ENCODE assay signal across 11 mouse cellular contexts in the genomic region with DNA sequence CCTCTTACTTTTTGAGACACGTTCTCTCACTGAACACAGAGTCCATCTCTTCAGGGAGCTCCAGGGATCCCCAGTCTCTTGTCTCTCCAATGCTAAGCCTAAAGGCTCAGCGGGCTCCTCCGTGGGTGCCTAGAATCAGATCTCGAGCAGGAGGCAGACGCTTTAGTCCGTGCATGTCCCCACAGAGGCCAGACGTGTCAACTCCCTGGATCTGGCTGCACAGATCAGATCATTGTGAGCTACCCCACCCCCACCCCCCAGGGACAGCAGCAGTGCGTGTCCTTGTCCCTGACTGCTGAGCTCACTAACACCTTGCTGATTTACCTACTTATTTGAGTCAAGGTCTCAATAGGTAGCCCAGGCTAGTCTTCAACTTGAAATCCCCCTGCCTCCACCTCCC. TPM values are rescaled to one million over a fixed set of nuclear protein-coding genes. Genes with fewer than 3 reads are reported as not detected.
A peak's percentile ranks its signal among the peaks of the same experiment; 100 is the strongest.
DNase-seq lines count a peak whose midpoint lies in the region; ATAC-seq and TF ChIP-seq lines count a peak whose summit lies in the region.
"Had no signal": no experiment of that assay in that cellular context is flagged by ENCODE, and none has a peak within 500 bp of the region (broad histone marks: within the 10 kb centered on the region; RNA-seq: fewer than 3 reads in every experiment).

No protein-coding gene starts in this region.

- ATAC-seq in hindbrain, embryonic 13.5 days (ENCODE audit: low FRiP score) = no peak
- ATAC-seq in hindbrain, postnatal 0 days = no peak
- ATAC-seq in embryonic facial prominence, embryonic 11.5 days (replicated peaks; ENCODE audit: insufficient number of reproducible peaks, low FRiP score, low TSS enrichment, low read depth) = no peak
- ATAC-seq in liver, embryonic 14.5 days (ENCODE audit: insufficient read depth) = peak; percentile 74

- H3K9ac ChIP-seq in hindbrain, embryonic 13.5 days = no peak overlapping the region
- no peak overlapping the region for H3K9ac ChIP-seq in hindbrain, postnatal 0 days (replicated peaks; ENCODE audit: low read length)
- no peak overlapping the region for H3K9ac ChIP-seq in MEL (ENCODE audit: control insufficient read depth, low read depth, low read length, poor library complexity, severe bottlenecking)
- no peak overlapping the region for H3K9ac ChIP-seq in embryonic facial prominence, embryonic 11.5 days (replicated peaks; ENCODE audit: low read length)
- peak overlapping the region; percentile 74 for H3K9ac ChIP-seq in liver, embryonic 14.5 days (replicated peaks)

- no peak for TF ChIP-seq POLR2A in MEL (IDR thresholded peaks at IDR 0.05; ENCODE audit: control insufficient read depth in 1 of 2, insufficient read depth in 1 of 2, low read depth in 1 of 2, low read length in 2 of 2, poor library complexity in 1 of 2)

- no peaks in the 10 kb centered on the region for H3K36me3 ChIP-seq in hindbrain, embryonic 13.5 days
- no peaks in the 10 kb centered on the region for H3K36me3 ChIP-seq in hindbrain, postnatal 0 days (ENCODE audit: insufficient read depth, low read length)
- peaks cover 0 to 17% of the 10 kb centered on the region in 2 experiments; a peak in 2 of 4 replicates for H3K36me3 ChIP-seq in MEL (ENCODE audit: control insufficient read depth in 1 of 2, insufficient read depth in 2 of 2, low read length in 2 of 2)
- no peaks in the 10 kb centered on the region for H3K36me3 ChIP-seq in embryonic facial prominence, embryonic 11.5 days (replicated peaks; ENCODE audit: control insufficient read depth, insufficient read depth, low read depth, low read length)
- H3K36me3 ChIP-seq in liver, embryonic 14.5 days (replicated peaks; ENCODE audit: control insufficient read depth, insufficient read depth, low read depth) = no peaks in the 10 kb centered on the region

- no peak for DNase-seq in hindbrain, postnatal 0 days (ENCODE audit: low spot score)
- no peak for DNase-seq in MEL (ENCODE audit: low read depth, low spot score)
- no peak for DNase-seq in embryonic facial prominence, embryonic 11.5 days (ENCODE audit: low spot score)
- DNase-seq in liver, embryonic 14.5 days (ENCODE audit: low read depth in 3 of 3, low spot score in 3 of 3) = peak in 1 of 3 experiments; percentile 58
- DNase-seq in left cerebral cortex, postnatal 25 days (ENCODE audit: low spot score in 2 of 2) = no peak
- DNase-seq in urinary bladder, postnatal 14 days (ENCODE audit: low spot score) = no peak
- DNase-seq in kidney, adult 11 months = no peak
- DNase-seq: adrenal gland, postnatal 25 days; cerebellum, postnatal 25 days; kidney, adult 8-10 months had no signal

- intact Hi-C loops in left cerebral cortex, postnatal 25 days (cut with DNase I) = no loop called here

- no peaks in the 10 kb centered on the region for H3K9me3 ChIP-seq in hindbrain, embryonic 13.5 days
- no peaks in the 10 kb centered on the region for H3K9me3 ChIP-seq in hindbrain, postnatal 0 days (ENCODE audit: low read length)
- H3K9me3 ChIP-seq in MEL (replicated peaks; ENCODE audit: insufficient read depth, low read length) = no peaks in the 10 kb centered on the region
- no peaks in the 10 kb centered on the region for H3K9me3 ChIP-seq in embryonic facial prominence, embryonic 11.5 days (replicated peaks; ENCODE audit: control insufficient read depth, low read length)
- H3K9me3 ChIP-seq in liver, embryonic 14.5 days (ENCODE audit: control insufficient read depth, low read length) = no peaks in the 10 kb centered on the region

- peaks cover 18% of the 10 kb centered on the region for H3K4me1 ChIP-seq in hindbrain, embryonic 13.5 days (replicated peaks)
- H3K4me1 ChIP-seq in hindbrain, postnatal 0 days (ENCODE audit: insufficient read depth, low read length) = 0 out of 2 replicates have a peak, but pooled peaks cover 4% of the 10 kb centered on the region
- H3K4me1 ChIP-seq in MEL (ENCODE audit: control insufficient read depth in 1 of 2, insufficient read depth in 2 of 2, low read length in 2 of 2) = peaks cover 5 to 21% of the 10 kb centered on the region in 2 experiments
- H3K4me1 ChIP-seq in embryonic facial prominence, embryonic 11.5 days (ENCODE audit: control insufficient read depth, insufficient read depth, low read length) = peaks cover 11% of the 10 kb centered on the region
- H3K4me1 ChIP-seq in liver, embryonic 14.5 days (replicated peaks; ENCODE audit: control insufficient read depth in 2 of 2, insufficient read depth in 2 of 2, low read length in 1 of 2) = peaks cover 29 to 50% of the 10 kb centered on the region in 2 experiments

- H3K27ac ChIP-seq in hindbrain, embryonic 13.5 days = no peak overlapping the region
- no peak overlapping the region for H3K27ac ChIP-seq in hindbrain, postnatal 0 days
- H3K27ac ChIP-seq in MEL (ENCODE audit: control insufficient read depth, low read depth, low read length) = peak overlapping the region; percentile 85; the same call in 1 of the 2 replicates
- no peak overlapping the region for H3K27ac ChIP-seq in embryonic facial prominence, embryonic 11.5 days (replicated peaks; ENCODE audit: low read depth, low read length)
- H3K27ac ChIP-seq in liver, embryonic 14.5 days = peak overlapping the region; percentile 87

- H3K27me3 ChIP-seq in hindbrain, embryonic 13.5 days = no peaks in the 10 kb centered on the region
- H3K27me3 ChIP-seq in hindbrain, postnatal 0 days (ENCODE audit: insufficient read depth, low read length) = no peaks in the 10 kb centered on the region
- no peaks in the 10 kb centered on the region for H3K27me3 ChIP-seq in MEL (ENCODE audit: control insufficient read depth in 1 of 2, insufficient read depth in 2 of 2, low read length in 2 of 2)
- no peaks in the 10 kb centered on the region for H3K27me3 ChIP-seq in embryonic facial prominence, embryonic 11.5 days (ENCODE audit: control insufficient read depth, insufficient read depth, low read length)
- H3K27me3 ChIP-seq in liver, embryonic 14.5 days (ENCODE audit: control insufficient read depth, insufficient read depth, low read length) = no peaks in the 10 kb centered on the region

- TF ChIP-seq RAD21 in MEL (IDR thresholded peaks at IDR 0.05; ENCODE audit: low read depth, low read length) = no peak

- no peak for TF ChIP-seq EP300 in MEL (IDR thresholded peaks at IDR 0.05; ENCODE audit: low read depth in 1 of 2, low read length in 2 of 2)
- TF ChIP-seq EP300 in liver, embryonic 14.5 days (IDR thresholded peaks at IDR 0.05; ENCODE audit: low read depth) = no peak

- H3K79me2 ChIP-seq in MEL (ENCODE audit: control insufficient read depth, insufficient read depth, low read length, poor library complexity) = no peaks in the 10 kb centered on the region

- TF ChIP-seq CTCF in hindbrain, postnatal 0 days (IDR thresholded peaks at IDR 0.05; ENCODE audit: low read depth) = no peak
- no peak for TF ChIP-seq CTCF in MEL (IDR thresholded peaks at IDR 0.05 in 2 of 3, conservative IDR thresholded peaks at IDR 0.05 in 1 of 3; ENCODE audit: control insufficient read depth in 1 of 3, insufficient read depth in 1 of 3, low read depth in 2 of 3, low read length in 3 of 3, poor library complexity in 1 of 3, severe bottlenecking in 1 of 3)
- no peak for TF ChIP-seq CTCF in liver, embryonic 14.5 days (IDR thresholded peaks at IDR 0.05; ENCODE audit: low read depth)

- WGBS in hindbrain, embryonic 13.5 days = 38% methylated on average over 8 of the region's 8 CpGs
- whole genome bisulfite sequencing in hindbrain, postnatal 0 days = 36% methylated on average over 8 of the region's 8 CpGs
- 32% methylated on average over 8 of the region's 8 CpGs for WGBS in embryonic facial prominence, embryonic 11.5 days
- WGBS in liver, embryonic 14.5 days (ENCODE audit: insufficient replicate concordance) = 8% methylated on average over 8 of the region's 8 CpGs

- H3K4me3 ChIP-seq in hindbrain, embryonic 13.5 days = no peak overlapping the region
- H3K4me3 ChIP-seq in hindbrain, postnatal 0 days (ENCODE audit: low read length) = no peak overlapping the region
- H3K4me3 ChIP-seq in MEL (ENCODE audit: control insufficient read depth in 1 of 2, insufficient read depth in 1 of 2, low read depth in 2 of 2, low read length in 2 of 2) = no peak overlapping the region
- H3K4me3 ChIP-seq in embryonic facial prominence, embryonic 11.5 days (ENCODE audit: low read depth, low read length) = no peak overlapping the region
- peak overlapping the region; percentile 50 to 59 for H3K4me3 ChIP-seq in liver, embryonic 14.5 days (ENCODE audit: insufficient read depth in 1 of 2, low read depth in 2 of 2, low read length in 2 of 2)

- 0 out of 2 replicates have a peak overlapping the region, but pooled peaks have one; percentile 36 for H3K4me2 ChIP-seq in hindbrain, embryonic 13.5 days
- H3K4me2 ChIP-seq in hindbrain, postnatal 0 days (ENCODE audit: low read depth, low read length) = no peak overlapping the region
- peak overlapping the region; percentile 23; the same call in 1 of the 2 replicates for H3K4me2 ChIP-seq in embryonic facial prominence, embryonic 11.5 days (ENCODE audit: low read depth, low read length)
- H3K4me2 ChIP-seq in liver, embryonic 14.5 days (ENCODE audit: low read depth) = peak overlapping the region; percentile 86

RNA-seq across cellular contexts. Expression of a gene that starts 16.7 kb away (rescaled TPM):
- 13.8 and 15.7 TPM in 2 replicates for polyA plus RNA-seq in hindbrain, embryonic 13.5 days (2015; fragmentation: Nextera tagmentation; extraction: Ambion mirVana)
- 58.3 and 60.3 TPM in 2 replicates for total RNA-seq in hindbrain, postnatal 0 days (2014; rRNA removed)
- polyA plus RNA-seq in hindbrain, postnatal 0 days (2015; fragmentation: Nextera tagmentation; extraction: Ambion mirVana) = 15.8 and 16.2 TPM in 2 replicates
- total RNA-seq in MEL (2012; rRNA removed) = 267 and 270 TPM in 2 replicates
- 100 to 1,000 TPM; 254 to 427 TPM for polyA plus RNA-seq in MEL (2012; ENCODE audit: insufficient read depth in 1 of 2, insufficient read length in 2 of 2, low read depth in 1 of 2, low replicate concordance in 2 of 2, missing spikeins in 1 of 2)
- polyA plus RNA-seq in embryonic facial prominence, embryonic 11.5 days (2014; fragmentation: Nextera tagmentation; extraction: Ambion mirVana) = 69.8 and 87.5 TPM in 2 replicates
- 44.0 and 50.3 TPM in 2 replicates for polyA plus RNA-seq in liver, embryonic 14.5 days (2012; rRNA removed)
- polyA plus RNA-seq in liver, embryonic 14.5 days (2014; fragmentation: Nextera tagmentation; extraction: Ambion mirVana) = 16.5 and 27.6 TPM in 2 replicates
- total RNA-seq in left cerebral cortex, postnatal 25 days (2021) = 10 to 100 TPM; 80.4 to 84.3 TPM

RNA-seq across cellular contexts. Expression of a gene that starts 17.8 kb away (rescaled TPM):
- 23.2 and 23.8 TPM in 2 replicates for polyA plus RNA-seq in hindbrain, embryonic 13.5 days (2015; fragmentation: Nextera tagmentation; extraction: Ambion mirVana)
- total RNA-seq in hindbrain, postnatal 0 days (2014; rRNA removed) = 79.2 and 79.4 TPM in 2 replicates
- polyA plus RNA-seq in hindbrain, postnatal 0 days (2015; fragmentation: Nextera tagmentation; extraction: Ambion mirVana) = 22.5 and 22.6 TPM in 2 replicates
- total RNA-seq in MEL (2012; rRNA removed) = 10.2 and 16.9 TPM in 2 replicates
- 10 to 100 TPM in 1 of 2 experiments, not detected in 1; 26.0 TPM for polyA plus RNA-seq in MEL (2012; ENCODE audit: insufficient read depth in 1 of 2, insufficient read length in 2 of 2, low read depth in 1 of 2, low replicate concordance in 2 of 2, missing spikeins in 1 of 2)
- polyA plus RNA-seq in embryonic facial prominence, embryonic 11.5 days (2014; fragmentation: Nextera tagmentation; extraction: Ambion mirVana) = 8.7 and 10.5 TPM in 2 replicates
- polyA plus RNA-seq in liver, embryonic 14.5 days (2012; rRNA removed) = 2.4 and 2.8 TPM in 2 replicates
- 2.1 and 2.5 TPM in 2 replicates for polyA plus RNA-seq in liver, embryonic 14.5 days (2014; fragmentation: Nextera tagmentation; extraction: Ambion mirVana)
- 10 to 100 TPM; 53.2 to 57.9 TPM for total RNA-seq in left cerebral cortex, postnatal 25 days (2021)

RNA-seq across cellular contexts. Expression of a gene that starts 58.8 kb away (rescaled TPM):
- polyA plus RNA-seq in hindbrain, embryonic 13.5 days (2015; fragmentation: Nextera tagmentation; extraction: Ambion mirVana) = not detected in 2 replicates
- 0.18 and 0.58 TPM in 2 replicates for total RNA-seq in hindbrain, postnatal 0 days (2014; rRNA removed)
- 0.11 and 0.16 TPM in 2 replicates for polyA plus RNA-seq in hindbrain, postnatal 0 days (2015; fragmentation: Nextera tagmentation; extraction: Ambion mirVana)
- total RNA-seq in MEL (2012; rRNA removed) = not detected in 2 replicates
- polyA plus RNA-seq in MEL (2012; ENCODE audit: insufficient read depth in 1 of 2, insufficient read length in 2 of 2, low read depth in 1 of 2, low replicate concordance in 2 of 2, missing spikeins in 1 of 2) = not detected
- not detected in 2 replicates for polyA plus RNA-seq in embryonic facial prominence, embryonic 11.5 days (2014; fragmentation: Nextera tagmentation; extraction: Ambion mirVana)
- not detected in 2 replicates for polyA plus RNA-seq in liver, embryonic 14.5 days (2012; rRNA removed)
- not detected in 2 replicates for polyA plus RNA-seq in liver, embryonic 14.5 days (2014; fragmentation: Nextera tagmentation; extraction: Ambion mirVana)
- total RNA-seq in left cerebral cortex, postnatal 25 days (2021) = under 1 TPM; 0.32 to 0.44 TPM

Comparison
In these comparisons a context has a peak if more than half of its experiments do, and no peak if none do; other contexts are left out.
1. H3K27ac ChIP-seq: peak in MEL (single experiment) and liver, embryonic 14.5 days (single experiment); none in hindbrain, embryonic 13.5 days (single experiment), hindbrain, postnatal 0 days (single experiment) and embryonic facial prominence, embryonic 11.5 days (single experiment).
2. H3K4me3 ChIP-seq: peak in liver, embryonic 14.5 days (2 of 2); none in hindbrain, embryonic 13.5 days (single experiment), hindbrain, postnatal 0 days (single experiment), MEL (0 of 2) and embryonic facial prominence, embryonic 11.5 days (single experiment).